Mouse (Mus musculus) central nervous system, embryonic 14 days (tissue): ENCODE results near the gene Sema3g. TPM values are rescaled to one million over a fixed set of nuclear protein-coding genes. Genes with fewer than 3 reads are reported as not detected.

Source experiments
- polyA plus RNA-seq: library from polyadenylated mRNA; depleted of rRNA; stranded (reverse); fragments of >200 nt; gene quantifications from 2 replicates; pipeline ENCODE4 v1.2.3, GENCODE M21; 2012; rRNA removed

The Sema3g gene
- polyA plus RNA-seq = 2.4 and 3.0 TPM in 2 replicates

GRCm38 (mm10) chr14:31217666-31218065 lies at the start of gene Sema3g:
Gene Sema3g (plus strand): TSS chr14:31217860.

GRCm38 (mm10) chr14:31168425-31168824 lies 49.2 kb upstream of the Sema3g start, which contains the start of gene Stab1:
Gene Stab1 (minus strand): TSS chr14:31168641.

DNA sequence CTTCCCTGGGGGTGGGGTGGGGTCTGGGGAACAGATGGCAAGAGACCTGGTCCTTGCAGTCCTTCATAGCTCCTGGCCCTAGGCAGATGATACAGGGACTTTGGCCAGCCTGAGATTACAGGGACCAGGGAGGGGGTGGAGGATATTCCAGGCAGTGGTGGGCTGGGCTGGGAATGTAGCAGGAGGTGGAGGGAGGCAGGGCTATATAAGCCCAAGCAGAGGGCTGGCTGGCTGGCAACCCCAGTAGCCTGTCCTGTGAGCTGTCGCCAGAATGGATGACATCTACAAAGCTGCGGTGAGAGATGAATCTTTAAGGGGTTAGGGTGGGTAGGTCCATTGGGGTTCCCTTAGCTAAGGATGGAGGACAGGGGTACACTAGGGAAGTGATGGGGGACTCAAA lies 9.6 kb upstream of the Sema3g start, which contains the start of gene Tnnc1:
TSS of gene Tnnc1 (plus strand) at position 229 of the 400 bp plus-strand sequence.

DNA sequence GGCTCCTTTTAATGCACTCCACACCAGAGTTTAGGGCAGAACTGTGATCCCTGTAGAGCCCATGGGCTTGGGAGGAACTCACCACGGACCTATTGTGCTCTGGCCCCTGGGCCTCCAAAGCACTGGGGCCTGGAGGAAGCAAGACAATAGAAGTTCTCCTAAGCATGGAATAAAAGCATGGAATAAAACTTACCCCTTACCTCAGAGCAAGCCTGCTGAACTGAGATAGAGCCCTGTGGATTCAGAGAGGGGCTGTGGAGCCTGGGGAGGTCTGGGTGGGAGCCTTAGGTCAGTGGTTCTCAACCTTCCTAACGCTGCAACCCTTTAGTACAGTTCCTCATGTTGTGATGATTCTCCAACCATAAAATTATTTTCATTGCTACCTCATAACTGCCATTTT lies 814 bp upstream of the Sema3g start, which contains the start of gene Nisch:
TSS of gene Nisch (minus strand) at position 101 of the 400 bp plus-strand sequence.

GRCm38 (mm10) chr14:31251084-31251604 lies 33.5 kb downstream of the Sema3g start, which contains the start of the genes Phf7 and Bap1:
Gene Phf7 (minus strand): TSS chr14:31251317.
Gene Bap1 (plus strand): TSS chr14:31251450.

Other genes starting within 250 kb of the Sema3g start
- gene Glt8d1, start 216.5 kb upstream of the Sema3g start, polyA plus RNA-seq = 127 and 128 TPM in 2 replicates
- 242 and 254 TPM in 2 replicates for gene Spcs1, start 216.2 kb upstream of the Sema3g start, polyA plus RNA-seq
- 39.0 and 44.0 TPM in 2 replicates for gene Pbrm1, start 198.7 kb upstream of the Sema3g start, polyA plus RNA-seq
- 85.3 and 97.7 TPM in 2 replicates for gene Gnl3, start 198.7 kb upstream of the Sema3g start, polyA plus RNA-seq
- gene Smim4, start 88.9 kb upstream of the Sema3g start, polyA plus RNA-seq = 35.2 and 35.3 TPM in 2 replicates
- 298 and 317 TPM in 2 replicates for gene Nt5dc2, start 86.8 kb upstream of the Sema3g start, polyA plus RNA-seq
- gene Stab1, start 49.2 kb upstream of the Sema3g start, polyA plus RNA-seq = 28.5 and 33.9 TPM in 2 replicates
- gene Tnnc1, start 9.5 kb upstream of the Sema3g start, polyA plus RNA-seq = 3.2 and 86.8 TPM in 2 replicates
- 418 and 447 TPM in 2 replicates for gene Nisch, start 914 bp upstream of the Sema3g start, polyA plus RNA-seq
- 8.3 and 8.4 TPM in 2 replicates for gene Phf7, start 33.5 kb downstream of the Sema3g start, polyA plus RNA-seq
- gene Bap1, start 33.6 kb downstream of the Sema3g start, polyA plus RNA-seq = 123 and 131 TPM in 2 replicates
- gene Dnah1, start 106.0 kb downstream of the Sema3g start, polyA plus RNA-seq = 5.7 and 6.7 TPM in 2 replicates
- 64.0 and 66.5 TPM in 2 replicates for gene Capn7, start 118.8 kb downstream of the Sema3g start, polyA plus RNA-seq
- gene Sh3bp5, start 218.2 kb downstream of the Sema3g start, polyA plus RNA-seq = 141 and 143 TPM in 2 replicates